Mouse (Mus musculus): ENCODE data around the gene Ndufs8. TPM values are rescaled to one million over a fixed set of nuclear protein-coding genes. Genes with fewer than 3 reads are reported as not detected.

Ndufs8 gene
- 42.9 TPM for polyA plus RNA-seq (2015; fragmentation: Illumina TruSeq; extraction: RNeasy Lipid Tissue Mini Kit (QIAGEN cat#74804); ENCODE audit: insufficient read depth, low replicate concordance)

DNA sequence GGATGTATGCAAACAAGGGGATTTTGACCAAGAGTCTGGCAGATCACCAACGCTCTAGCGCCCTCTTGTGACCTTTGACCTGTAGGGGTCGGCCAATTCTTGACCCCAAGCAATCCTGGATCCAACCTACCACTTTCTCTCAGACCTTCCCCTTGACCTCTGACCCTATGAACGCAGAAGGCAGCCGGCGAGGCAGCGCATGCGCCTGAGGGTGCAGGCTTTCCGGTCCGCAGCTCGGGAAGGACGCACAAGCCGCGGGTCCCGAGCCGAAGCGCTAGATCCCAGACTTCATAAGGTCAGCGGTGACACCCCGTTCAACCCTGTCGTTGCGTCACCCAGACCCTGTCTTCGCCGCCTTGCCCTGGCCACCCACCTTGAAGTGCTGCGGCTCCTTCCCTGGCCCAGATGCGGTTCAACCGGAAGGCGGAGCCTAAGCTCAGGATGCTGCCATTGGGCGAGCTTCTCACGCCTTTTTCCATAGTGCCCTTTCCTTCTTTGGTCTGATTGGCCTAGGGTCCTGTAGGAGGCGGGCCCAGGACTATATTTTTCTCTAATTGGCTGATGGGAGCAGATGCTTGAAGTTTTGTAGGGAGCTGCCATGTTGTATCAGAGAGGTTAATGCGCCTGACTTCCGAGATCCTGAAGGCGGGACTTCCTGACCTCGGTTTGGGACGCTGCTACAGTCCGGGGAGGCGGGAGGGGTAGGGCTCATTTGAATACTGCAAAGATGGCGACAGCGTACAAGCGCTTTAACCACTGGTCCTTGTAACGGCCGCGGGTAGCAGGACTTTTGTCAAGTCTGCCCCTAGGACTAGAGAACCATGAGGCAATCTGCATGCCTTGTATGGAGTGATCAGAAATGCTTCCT, at the start of gene Ndufs8:
TSS of gene Ndufs8 (minus strand) at position 438 of the 868 bp plus-strand sequence.

GRCm38 (mm10) chr19:3958470-3958869, 45.9 kb upstream of the Ndufs8 start, which contains the start of gene Aldh3b3:
Aldh3b3 (plus strand) TSS chr19:3958645.

DNA sequence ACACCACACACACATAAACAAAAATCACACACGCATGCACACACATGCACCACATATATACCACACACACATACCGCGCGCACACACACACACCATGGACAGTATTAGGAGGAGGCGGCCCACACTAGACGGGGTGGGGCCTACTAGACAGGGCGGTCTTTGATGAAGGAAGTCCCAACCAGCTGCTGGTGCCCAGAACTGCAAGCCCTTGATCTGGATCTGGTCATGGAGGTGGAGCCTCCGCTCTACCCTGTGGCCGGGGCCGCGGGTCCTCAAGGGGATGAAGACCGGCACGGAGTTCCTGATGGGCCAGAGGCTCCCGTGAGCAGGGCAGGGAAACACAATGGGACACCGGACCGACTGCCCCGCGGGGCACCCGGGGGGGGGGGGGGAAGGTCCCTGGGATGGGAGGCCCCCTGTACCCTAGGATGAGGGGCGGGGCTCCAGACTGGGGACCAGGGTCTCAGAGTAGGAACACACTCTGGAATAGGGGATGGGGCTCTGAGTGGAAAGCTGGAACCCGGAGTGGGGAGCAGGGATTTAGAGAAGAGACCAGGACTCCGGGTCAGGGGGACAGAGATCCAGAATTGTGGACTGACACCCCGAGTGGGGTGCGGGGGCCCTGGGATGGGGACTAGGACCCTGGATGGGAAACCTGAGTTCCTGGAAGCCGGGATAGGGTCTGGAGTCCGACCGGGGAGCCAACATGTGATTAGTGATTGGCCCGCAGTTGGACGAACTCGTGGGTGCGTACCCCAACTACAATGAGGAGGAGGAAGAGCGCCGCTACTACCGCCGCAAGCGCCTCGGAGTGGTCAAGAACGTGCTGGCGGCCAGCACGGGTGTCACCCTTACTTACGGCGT, 22.7 kb upstream of the Ndufs8 start, which contains the start of gene Unc93b1:
TSS of gene Unc93b1 (plus strand) at position 155 of the 864 bp plus-strand sequence.

GRCm38 (mm10) chr19:3929211-3929941, 16.8 kb upstream of the Ndufs8 start, which contains the start of gene Aldh3b1:
Aldh3b1 (minus strand) TSS chr19:3929808.

DNA sequence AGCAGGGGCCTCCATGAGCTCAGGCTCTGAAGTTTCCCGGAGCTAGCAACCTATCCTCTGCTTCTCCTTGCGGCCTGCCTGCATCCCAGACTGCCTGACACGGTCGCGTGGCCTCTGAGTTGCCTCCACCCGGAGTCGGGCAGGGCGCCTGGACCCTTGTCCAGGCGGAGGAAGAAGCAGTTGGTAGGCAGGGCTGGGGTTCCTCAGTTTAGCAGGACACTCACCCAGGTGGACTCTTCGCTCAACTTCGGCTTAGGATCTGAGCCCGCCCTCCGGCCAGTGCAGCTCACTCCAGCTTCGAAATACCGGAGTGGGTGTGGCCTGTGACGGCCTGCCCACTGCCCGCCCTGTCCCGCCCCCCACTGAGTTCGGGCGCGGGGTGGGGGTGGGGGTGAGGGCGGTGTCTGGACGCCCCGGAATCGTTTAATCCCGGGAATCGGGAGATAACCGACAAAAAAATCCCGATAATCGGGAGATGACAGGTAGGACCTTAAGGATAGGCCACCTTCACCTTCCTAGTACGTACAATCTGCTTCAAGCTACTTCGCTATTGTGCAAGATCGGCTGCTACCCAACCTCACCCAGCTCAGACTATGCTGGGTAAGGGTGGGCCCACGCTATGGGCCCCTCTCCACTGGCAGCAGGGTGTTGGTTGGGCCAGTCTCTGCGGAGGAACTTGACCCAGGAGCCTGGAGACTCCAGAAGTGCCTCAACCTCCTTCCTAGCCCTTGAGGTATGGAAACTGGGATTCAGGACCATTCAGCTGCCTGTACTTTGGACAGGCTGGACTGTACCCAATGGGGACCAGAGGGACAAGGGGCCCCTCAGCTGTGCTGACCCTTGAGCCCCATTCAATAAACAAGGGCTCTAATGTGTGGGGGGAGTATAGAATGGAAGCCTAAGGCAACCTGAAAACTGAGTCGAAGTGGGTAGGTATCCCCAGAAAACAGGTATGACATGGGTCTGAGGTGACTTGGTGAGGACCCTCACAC, 5.5 kb downstream of the Ndufs8 start, which contains the start of gene Tcirg1:
TSS of gene Tcirg1 (minus strand) at position 339 of the 992 bp plus-strand sequence.

Other genes with a start within 250 kb of the Ndufs8 start
- 3.2 TPM for gene Lrp5, start 226.2 kb downstream of the Ndufs8 start, polyA plus RNA-seq (2015; fragmentation: Illumina TruSeq; extraction: RNeasy Lipid Tissue Mini Kit (QIAGEN cat#74804); ENCODE audit: insufficient read depth, low replicate concordance)
- 3.9 TPM for gene 1810055G02Rik, start 204.5 kb downstream of the Ndufs8 start, polyA plus RNA-seq (2015; fragmentation: Illumina TruSeq; extraction: RNeasy Lipid Tissue Mini Kit (QIAGEN cat#74804); ENCODE audit: insufficient read depth, low replicate concordance)
- gene Kmt5b, start 145.4 kb downstream of the Ndufs8 start, polyA plus RNA-seq (2015; fragmentation: Illumina TruSeq; extraction: RNeasy Lipid Tissue Mini Kit (QIAGEN cat#74804); ENCODE audit: insufficient read depth, low replicate concordance), result 79.8 TPM
- 68.8 TPM for gene Chka, start 61.0 kb downstream of the Ndufs8 start, polyA plus RNA-seq (2015; fragmentation: Illumina TruSeq; extraction: RNeasy Lipid Tissue Mini Kit (QIAGEN cat#74804); ENCODE audit: insufficient read depth, low replicate concordance)
- gene Tcirg1, start 5.6 kb downstream of the Ndufs8 start, polyA plus RNA-seq (2015; fragmentation: Illumina TruSeq; extraction: RNeasy Lipid Tissue Mini Kit (QIAGEN cat#74804); ENCODE audit: insufficient read depth, low replicate concordance), result 55.5 TPM
- 10.8 TPM for gene Aldh3b1, start 17.0 kb upstream of the Ndufs8 start, polyA plus RNA-seq (2015; fragmentation: Illumina TruSeq; extraction: RNeasy Lipid Tissue Mini Kit (QIAGEN cat#74804); ENCODE audit: insufficient read depth, low replicate concordance)
- gene Unc93b1, start 22.4 kb upstream of the Ndufs8 start, polyA plus RNA-seq (2015; fragmentation: Illumina TruSeq; extraction: RNeasy Lipid Tissue Mini Kit (QIAGEN cat#74804); ENCODE audit: insufficient read depth, low replicate concordance), result 210 TPM
- gene Aldh3b3, start 45.9 kb upstream of the Ndufs8 start, polyA plus RNA-seq (2015; fragmentation: Illumina TruSeq; extraction: RNeasy Lipid Tissue Mini Kit (QIAGEN cat#74804); ENCODE audit: insufficient read depth, low replicate concordance), result not detected
- not detected for gene Aldh3b2, start 59.6 kb upstream of the Ndufs8 start, polyA plus RNA-seq (2015; fragmentation: Illumina TruSeq; extraction: RNeasy Lipid Tissue Mini Kit (QIAGEN cat#74804); ENCODE audit: insufficient read depth, low replicate concordance)
- gene Acy3, start 73.8 kb upstream of the Ndufs8 start, polyA plus RNA-seq (2015; fragmentation: Illumina TruSeq; extraction: RNeasy Lipid Tissue Mini Kit (QIAGEN cat#74804); ENCODE audit: insufficient read depth, low replicate concordance), result 2.4 TPM
- not detected for gene Tbx10, start 80.0 kb upstream of the Ndufs8 start, polyA plus RNA-seq (2015; fragmentation: Illumina TruSeq; extraction: RNeasy Lipid Tissue Mini Kit (QIAGEN cat#74804); ENCODE audit: insufficient read depth, low replicate concordance)
- gene Nudt8, start 87.8 kb upstream of the Ndufs8 start, polyA plus RNA-seq (2015; fragmentation: Illumina TruSeq; extraction: RNeasy Lipid Tissue Mini Kit (QIAGEN cat#74804); ENCODE audit: insufficient read depth, low replicate concordance), result 4.0 TPM
- 3.0 TPM for gene Gm49405, start 87.9 kb upstream of the Ndufs8 start, polyA plus RNA-seq (2015; fragmentation: Illumina TruSeq; extraction: RNeasy Lipid Tissue Mini Kit (QIAGEN cat#74804); ENCODE audit: insufficient read depth, low replicate concordance)
- 3.4 TPM for gene Doc2g, start 90.5 kb upstream of the Ndufs8 start, polyA plus RNA-seq (2015; fragmentation: Illumina TruSeq; extraction: RNeasy Lipid Tissue Mini Kit (QIAGEN cat#74804); ENCODE audit: insufficient read depth, low replicate concordance)
- gene Ndufv1, start 100.0 kb upstream of the Ndufs8 start, polyA plus RNA-seq (2015; fragmentation: Illumina TruSeq; extraction: RNeasy Lipid Tissue Mini Kit (QIAGEN cat#74804); ENCODE audit: insufficient read depth, low replicate concordance), result 41.0 TPM
- gene Gstp1, start 125.2 kb upstream of the Ndufs8 start, polyA plus RNA-seq (2015; fragmentation: Illumina TruSeq; extraction: RNeasy Lipid Tissue Mini Kit (QIAGEN cat#74804); ENCODE audit: insufficient read depth, low replicate concordance), result 108 TPM
- 5.3 TPM for gene Gstp2, start 133.2 kb upstream of the Ndufs8 start, polyA plus RNA-seq (2015; fragmentation: Illumina TruSeq; extraction: RNeasy Lipid Tissue Mini Kit (QIAGEN cat#74804); ENCODE audit: insufficient read depth, low replicate concordance)
- gene Gstp3, start 146.8 kb upstream of the Ndufs8 start, polyA plus RNA-seq (2015; fragmentation: Illumina TruSeq; extraction: RNeasy Lipid Tissue Mini Kit (QIAGEN cat#74804); ENCODE audit: insufficient read depth, low replicate concordance), result 9.2 TPM
- not detected for gene Cabp2, start 168.8 kb upstream of the Ndufs8 start, polyA plus RNA-seq (2015; fragmentation: Illumina TruSeq; extraction: RNeasy Lipid Tissue Mini Kit (QIAGEN cat#74804); ENCODE audit: insufficient read depth, low replicate concordance)
- gene Cdk2ap2, start 184.4 kb upstream of the Ndufs8 start, polyA plus RNA-seq (2015; fragmentation: Illumina TruSeq; extraction: RNeasy Lipid Tissue Mini Kit (QIAGEN cat#74804); ENCODE audit: insufficient read depth, low replicate concordance), result 46.1 TPM
- gene Pitpnm1, start 187.2 kb upstream of the Ndufs8 start, polyA plus RNA-seq (2015; fragmentation: Illumina TruSeq; extraction: RNeasy Lipid Tissue Mini Kit (QIAGEN cat#74804); ENCODE audit: insufficient read depth, low replicate concordance), result 39.9 TPM
- gene Aip, start 213.1 kb upstream of the Ndufs8 start, polyA plus RNA-seq (2015; fragmentation: Illumina TruSeq; extraction: RNeasy Lipid Tissue Mini Kit (QIAGEN cat#74804); ENCODE audit: insufficient read depth, low replicate concordance), result 28.1 TPM
- 0.10 TPM for gene Gpr152, start 227.0 kb upstream of the Ndufs8 start, polyA plus RNA-seq (2015; fragmentation: Illumina TruSeq; extraction: RNeasy Lipid Tissue Mini Kit (QIAGEN cat#74804); ENCODE audit: insufficient read depth, low replicate concordance)
- gene Cabp4, start 231.3 kb upstream of the Ndufs8 start, polyA plus RNA-seq (2015; fragmentation: Illumina TruSeq; extraction: RNeasy Lipid Tissue Mini Kit (QIAGEN cat#74804); ENCODE audit: insufficient read depth, low replicate concordance), result 6.4 TPM
- 285 TPM for gene Coro1b, start 235.8 kb upstream of the Ndufs8 start, polyA plus RNA-seq (2015; fragmentation: Illumina TruSeq; extraction: RNeasy Lipid Tissue Mini Kit (QIAGEN cat#74804); ENCODE audit: insufficient read depth, low replicate concordance)
- 73.4 TPM for gene Ptprcap, start 240.8 kb upstream of the Ndufs8 start, polyA plus RNA-seq (2015; fragmentation: Illumina TruSeq; extraction: RNeasy Lipid Tissue Mini Kit (QIAGEN cat#74804); ENCODE audit: insufficient read depth, low replicate concordance)